Mouse (Mus musculus) brain, embryonic 14.5 days (tissue): ENCODE measurements around the gene Wapl.

Experiments
- CTCF ChIP-seq: fragments of 200-500 bp; IDR thresholded peaks from 2 replicates; pipeline ENCODE4 v1.5.1; 2012; ENCODE audit warnings: inconsistent platforms, mild to moderate bottlenecking, moderate library complexity, borderline replicate concordance; ENCODE audit not compliant: insufficient read depth, insufficient read length; ENCODE audit errors: extremely low read depth
- POLR2A ChIP-seq: fragments of 200-500 bp; IDR thresholded peaks from 2 replicates; pipeline ENCODE4 v1.6.1; 2012; ENCODE audit warnings: mild to moderate bottlenecking, inconsistent platforms, borderline replicate concordance; ENCODE audit not compliant: poor library complexity, insufficient read depth, insufficient read length, severe bottlenecking; ENCODE audit errors: extremely low read depth

GRCm38 (mm10) chr14:34663381-34663780 is 10.3 kb upstream of the Wapl start:
- TF ChIP-seq CTCF (no peak), POLR2A (no peak)
